Mouse (Mus musculus) liver, adult 2 months (tissue): ENCODE measurements around the gene Gm15319. TPM values are rescaled to one million over a fixed set of nuclear protein-coding genes. Genes with fewer than 3 reads are reported as not detected.
"Not testable (repeated sequence)": the region's sequence is repeated elsewhere in the genome, so short reads cannot be mapped to it uniquely, and the experiment has no call there.

Source experiments
- DNase-seq: peaks from one replicate; pipeline ENCODE4 v3.0.0-alpha.2; 2011; ENCODE audit warnings: low read depth, low spot score; ENCODE audit errors: extremely low read depth
- H3K27ac ChIP-seq: fragments of 200-500 bp; replicated peaks from 2 replicates; pipeline ENCODE4 v1.5.1; 2012; ENCODE audit warnings: low read depth, mild to moderate bottlenecking, control low read depth, inconsistent platforms, low read length; ENCODE audit not compliant: insufficient read depth
- H3K27me3 ChIP-seq: fragments of 200-500 bp; 2 replicates; pipeline ENCODE4 v1.6.1; 2012; ENCODE audit warnings: mild to moderate bottlenecking, moderate library complexity, low read length, inconsistent platforms; ENCODE audit not compliant: control insufficient read depth, insufficient read depth
- H3K36me3 ChIP-seq: fragments of 200-500 bp; 2 replicates; pipeline ENCODE4 v1.6.1; 2012; ENCODE audit warnings: low read length, inconsistent platforms; ENCODE audit not compliant: control insufficient read depth, insufficient read depth
- H3K4me1 ChIP-seq: fragments of 200-500 bp; 2 replicates; pipeline ENCODE4 v1.6.1; 2011; ENCODE audit warnings: low read length; ENCODE audit not compliant: control insufficient read depth, insufficient read depth
- H3K4me3 ChIP-seq: fragments of 200-500 bp; 2 replicates; pipeline ENCODE4 v1.5.1; 2011; ENCODE audit warnings: low read depth, mild to moderate bottlenecking, control low read depth, low read length, moderate library complexity; ENCODE audit not compliant: insufficient read depth
- H3K79me2 ChIP-seq: fragments of 200-500 bp; 2 replicates; pipeline ENCODE4 v1.6.1; 2012; ENCODE audit warnings: inconsistent platforms, mild to moderate bottlenecking, low read length, moderate library complexity; ENCODE audit not compliant: control insufficient read depth, insufficient read depth
- H3K9ac ChIP-seq: fragments of 200-500 bp; 2 replicates; pipeline ENCODE4 v1.6.1; 2012; ENCODE audit warnings: low read depth, mild to moderate bottlenecking, control low read depth, inconsistent platforms, low read length
- WGBS: fragments of 180-500 bp; shearing (Covaris S2); methylation state at CpG from one replicate; pipeline ENCODE4 v1.1.7; 2018; 5-methylcytosine and 5-hydroxymethylcytosine counted together
- polyA plus RNA-seq: library from polyadenylated mRNA; depleted of rRNA; stranded (reverse); fragments of >200 nt; gene quantifications from 2 replicates; pipeline ENCODE4 v1.2.3, GENCODE M21; 2012
- total RNA-seq: library from RNA; depleted of rRNA; stranded (reverse); fragments of >200 nt; gene quantifications from 2 replicates; pipeline ENCODE4 v1.2.3, GENCODE M21; 2014

Gm15319 gene
- total and polyA plus RNA-seq, 2 experiments = 0.09 TPM; not detected in 1

DNA sequence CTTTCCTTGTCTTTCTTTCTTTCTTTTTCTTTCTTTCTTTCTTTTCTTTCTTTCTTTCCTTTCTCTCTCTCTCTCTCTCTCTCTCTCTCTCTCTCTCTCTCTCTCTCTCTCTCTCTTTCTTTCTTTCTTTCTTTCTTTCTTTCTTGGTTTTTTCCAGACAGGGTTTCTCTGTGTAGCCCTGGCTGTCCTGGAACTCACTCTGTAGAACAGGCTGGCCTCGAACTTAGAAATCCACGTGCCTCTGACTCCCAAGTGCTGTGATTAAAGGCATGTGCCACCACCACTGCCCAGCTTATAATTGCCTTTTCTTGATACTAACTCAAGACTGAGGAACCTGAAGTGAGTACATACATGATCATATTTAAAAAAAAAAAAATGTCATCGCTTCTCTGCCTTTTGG is 75.3 kb downstream of the Gm15319 start:
- not testable (repeated sequence) for H3K27me3 ChIP-seq, DNase-seq, H3K4me1 ChIP-seq, H3K27ac ChIP-seq, H3K4me3 ChIP-seq, H3K79me2 ChIP-seq, H3K36me3 ChIP-seq, H3K9ac ChIP-seq
- WGBS = 89% methylated on average over 3 of the region's 3 CpGs
